Mouse (Mus musculus) ES-E14 (cell line): Measurements from ENCODE around the gene Tceanc2. TPM values are rescaled to one million over a fixed set of nuclear protein-coding genes. Genes with fewer than 3 reads are reported as not detected.

ENCODE experiments used
- DNase-seq: peaks from one replicate; pipeline ENCODE4 v3.0.0-alpha.2; 2013; ENCODE audit warnings: low read depth, low spot score
- H3K27ac ChIP-seq: 2 replicates; pipeline ENCODE4 v1.5.1; 2012; ENCODE audit warnings: low read depth, mild to moderate bottlenecking, low read length, moderate library complexity, mixed read lengths; ENCODE audit not compliant: poor library complexity, insufficient read depth, severe bottlenecking
- H3K36me3 ChIP-seq: 2 replicates; pipeline ENCODE4 v1.6.1; 2012; ENCODE audit warnings: mild to moderate bottlenecking, low read length, moderate library complexity, mixed read lengths; ENCODE audit not compliant: control insufficient read depth, poor library complexity, insufficient read depth, severe bottlenecking
- H3K4me1 ChIP-seq, 2 experiments: fragments of 150-350 bp in 1 of 2; sonication (generic) in 1 of 2; 2 replicates each; pipeline ENCODE4 v1.6.1; 2012; ENCODE audit warnings: low read length in 2 of 2, mild to moderate bottlenecking in 1 of 2, mixed read lengths in 1 of 2; ENCODE audit not compliant: control insufficient read depth in 2 of 2, insufficient read depth in 2 of 2, poor library complexity in 1 of 2
- H3K4me3 ChIP-seq, 2 experiments: fragments of 150-350 bp in 1 of 2; sonication (generic) in 1 of 2; 2 replicates each; pipeline ENCODE4 v1.5.1; 2012; ENCODE audit warnings: low read length in 2 of 2, low read depth in 1 of 2, mild to moderate bottlenecking in 1 of 2, mixed read lengths in 1 of 2; ENCODE audit not compliant: insufficient read depth in 1 of 2, poor library complexity in 1 of 2, severe bottlenecking in 1 of 2
- H3K9ac ChIP-seq: 2 replicates; pipeline ENCODE4 v1.6.1; 2012; ENCODE audit warnings: low read depth, mild to moderate bottlenecking, low read length, mixed read lengths; ENCODE audit not compliant: poor library complexity, insufficient read depth, severe bottlenecking
- H3K9me3 ChIP-seq: fragments of 150-350 bp; sonication (generic); 2 replicates; pipeline ENCODE4 v1.6.1; 2012; ENCODE audit warnings: low read depth, mild to moderate bottlenecking, low read length; ENCODE audit not compliant: control insufficient read depth, insufficient read depth
- CHD2 ChIP-seq: IDR thresholded peaks from 2 replicates; pipeline ENCODE4 v1.6.1; 2014; ENCODE audit warnings: mild to moderate bottlenecking, low read depth, low read length, inconsistent platforms
- HCFC1 ChIP-seq: IDR thresholded peaks from 2 replicates; pipeline ENCODE4 v1.6.1; 2012; ENCODE audit warnings: low read length, inconsistent platforms, borderline replicate concordance; ENCODE audit not compliant: insufficient read depth
- MAFK ChIP-seq: IDR thresholded peaks from 2 replicates; pipeline ENCODE4 v1.6.1; 2014; ENCODE audit warnings: mild to moderate bottlenecking, low read depth, low read length, inconsistent platforms; ENCODE audit not compliant: insufficient read depth
- ZC3H11A ChIP-seq: IDR thresholded peaks from 2 replicates; pipeline ENCODE4 v1.6.1; 2012; ENCODE audit warnings: low read depth, mild to moderate bottlenecking, inconsistent platforms, low read length, borderline replicate concordance
- ZNF384 ChIP-seq: IDR thresholded peaks from 2 replicates; pipeline ENCODE4 v1.6.1; 2012; ENCODE audit warnings: low read depth, low read length, inconsistent platforms
- in situ Hi-C, 2 experiments: fragments of 600-800 bp; cut with MboI; formaldehyde crosslinking; loops; one replicate each; pipeline ENCODE4 v1.15.1; 2025; ENCODE audit warnings: low sequenced_read_pairs in 2 of 2, inconsistent platforms in 1 of 2; ENCODE audit not compliant: unreplicated experiment in 2 of 2
- total RNA-seq: library from RNA; depleted of rRNA; stranded (reverse); fragments of 300-350 nt; gene quantifications from 2 replicates; pipeline ENCODE4 v1.2.3, GENCODE M21; 2012

Gene Tceanc2
- total RNA-seq, 1 experiment: 7.1 TPM

DNA sequence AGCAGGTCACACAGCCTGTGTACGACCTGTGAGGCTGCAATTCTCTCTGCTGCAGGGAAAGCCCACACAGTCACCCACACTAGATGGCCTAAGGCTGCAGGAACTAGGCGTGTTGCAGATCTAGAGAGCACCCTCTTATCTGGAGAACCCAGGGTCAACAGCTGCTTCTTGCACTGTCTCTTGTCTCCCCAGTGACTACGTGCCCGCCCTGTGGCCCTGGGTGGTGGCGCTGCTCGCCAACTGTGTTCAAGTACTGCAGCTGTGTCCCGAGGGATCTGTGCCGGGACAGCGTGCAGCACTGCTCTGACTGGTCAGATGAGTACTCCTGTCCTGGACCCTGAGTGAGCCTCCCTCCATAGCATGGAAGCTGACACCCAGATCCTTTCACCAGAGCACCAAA lies 38.7 kb upstream of the Tceanc2 start:
- no peak for DNase-seq
- no peak overlapping the region for H3K27ac ChIP-seq
- H3K4me3 ChIP-seq: no peak overlapping the region
- H3K36me3 ChIP-seq: no peaks in the 10 kb centered on the region
- H3K4me1 ChIP-seq: no peaks in the 10 kb centered on the region
- H3K9ac ChIP-seq: no peak overlapping the region
- H3K9me3 ChIP-seq: no peaks in the 10 kb centered on the region
- in situ Hi-C loops: no loop called here
- TF ChIP-seq ZC3H11A (no peak), CHD2 (no peak), MAFK (no peak), HCFC1 (no peak), ZNF384 (no peak)

GRCm38 (mm10) chr4:107213279-107214011 lies 34.5 kb upstream of the Tceanc2 start:
- Histone ChIP-seq H3K9me3 (no peaks in the 10 kb centered on the region), H3K4me1 (no peaks in the 10 kb centered on the region), H3K4me3 (no peak overlapping the region), H3K36me3 (no peaks in the 10 kb centered on the region), H3K27ac (no peak overlapping the region), H3K9ac (no peak overlapping the region)
- DNase-seq: no peak
- in situ Hi-C loops: no loop called here
- no peak for TF ChIP-seq CHD2
- no peak for TF ChIP-seq ZC3H11A
- TF ChIP-seq MAFK: no peak
- no peak for TF ChIP-seq HCFC1
- TF ChIP-seq ZNF384: no peak

- Histone ChIP-seq H3K36me3 (no peaks in the 10 kb centered on the region), H3K4me1 (no peaks in the 10 kb centered on the region), H3K27ac (no peak overlapping the region), H3K9ac (no peak overlapping the region), H3K9me3 (no peaks in the 10 kb centered on the region), H3K4me3 (no peak overlapping the region)
- DNase-seq: no peak
- in situ Hi-C loops: no loop called here
- TF ChIP-seq ZC3H11A: no peak
- TF ChIP-seq MAFK: no peak
These were observed 33.0 kb upstream of the Tceanc2 start for GRCm38 (mm10) chr4:107211936-107212335.

DNA sequence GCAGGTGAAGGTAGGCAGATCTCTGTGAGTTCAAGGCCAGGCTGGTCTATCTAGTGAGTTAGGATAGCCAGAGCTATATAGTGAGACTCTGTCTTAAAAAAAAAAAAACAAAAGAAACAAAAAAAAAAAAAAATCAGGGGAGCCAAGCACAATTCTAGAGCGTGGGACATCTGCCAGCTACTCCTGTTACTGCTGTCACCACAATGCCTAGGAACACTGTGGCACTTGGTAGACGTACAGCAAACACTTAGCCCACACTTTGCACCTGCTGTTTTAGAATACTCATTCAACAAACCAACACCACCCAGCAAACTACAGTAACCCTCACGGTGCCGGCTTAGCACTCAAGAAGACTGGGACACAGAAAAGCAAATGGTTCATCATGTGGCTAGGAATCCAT lies 32.5 kb upstream of the Tceanc2 start:
- no peaks in the 10 kb centered on the region for H3K9me3 ChIP-seq
- H3K9ac ChIP-seq: no peak overlapping the region
- TF ChIP-seq CHD2 (no peak), ZC3H11A (no peak), MAFK (no peak), HCFC1 (no peak), ZNF384 (no peak)
- no peak overlapping the region for H3K27ac ChIP-seq
- no peak overlapping the region for H3K4me3 ChIP-seq
- in situ Hi-C loops: no loop called here
- DNase-seq: no peak
- no peaks in the 10 kb centered on the region for H3K4me1 ChIP-seq
- H3K36me3 ChIP-seq: no peaks in the 10 kb centered on the region

DNA sequence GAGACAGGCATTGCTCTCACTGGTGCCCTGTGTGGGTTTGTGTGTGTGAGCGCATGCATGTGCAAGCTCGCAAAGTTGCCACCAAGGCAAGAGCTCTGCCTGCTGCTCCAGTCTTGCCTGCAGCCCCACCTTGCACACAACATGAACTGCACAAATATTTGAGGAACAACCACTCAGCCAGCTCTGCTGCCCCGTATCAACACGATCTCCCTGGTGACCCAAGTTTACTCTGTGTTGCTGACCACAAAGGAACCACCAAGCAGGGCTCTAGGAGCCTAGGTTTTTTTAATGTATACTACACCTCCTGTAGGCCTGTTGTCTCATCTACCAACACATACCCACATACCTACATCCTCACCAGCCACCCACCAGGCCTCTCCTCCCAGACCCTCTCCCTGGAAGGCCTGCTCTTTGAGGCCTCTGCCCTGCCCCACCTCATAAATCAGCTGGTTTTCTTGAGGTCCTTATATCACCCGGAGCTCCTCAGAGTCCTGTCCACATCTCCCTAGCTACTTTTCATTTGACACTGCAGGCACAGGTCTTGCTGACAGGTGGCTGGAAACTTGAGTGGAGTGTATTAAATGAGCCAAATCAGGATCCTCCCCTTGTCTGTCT lies 31.7 kb upstream of the Tceanc2 start:
- Histone ChIP-seq H3K36me3 (no peaks in the 10 kb centered on the region; the same call in 1 of the 2 replicates), H3K9ac (no peak overlapping the region), H3K4me1 (no peaks in the 10 kb centered on the region), H3K9me3 (no peaks in the 10 kb centered on the region), H3K27ac (no peak overlapping the region), H3K4me3 (no peak overlapping the region)
- in situ Hi-C loops: no loop called here
- no peak for TF ChIP-seq ZNF384
- TF ChIP-seq ZC3H11A: no peak
- TF ChIP-seq HCFC1: no peak
- no peak for TF ChIP-seq CHD2
- TF ChIP-seq MAFK: no peak
- no peak for DNase-seq
